Mouse (Mus musculus) lung, postnatal 0 days (tissue): ENCODE measurements at regions not wholly inside any gene's neighbourhood (a gene's known extent, or its start where the extent isn't known, plus 50 kb on each side); places are given as distances from the start of the nearest gene placed in this dataset.
A peak's percentile ranks its signal among the peaks of the same experiment; 100 is the strongest.

Source experiments
- ATAC-seq: fragments of 200-750 bp; cut with Nextera tagmentation; 2 replicates; pipeline ENCODE4 v1.8.0; 2017; ENCODE audit warnings: moderate library complexity
- DNase-seq: peaks from one replicate; pipeline ENCODE4 v3.0.0-alpha.2; 2016; ENCODE audit warnings: low spot score
- H3K27ac ChIP-seq: fragments of 300-500 bp; sonication (generic); 2 replicates; pipeline ENCODE4 v1.5.1; 2014; ENCODE audit warnings: antibody characterized with exemption, mild to moderate bottlenecking, low read length, mixed read lengths
- H3K27me3 ChIP-seq: fragments of 300-500 bp; sonication (generic); replicated peaks from 2 replicates; pipeline ENCODE4 v1.6.1; 2014; ENCODE audit warnings: low read length, mixed read lengths; ENCODE audit not compliant: insufficient read depth
- H3K36me3 ChIP-seq: fragments of 300-500 bp; sonication (generic); 2 replicates; pipeline ENCODE4 v1.6.1; 2014; ENCODE audit warnings: low read length, mixed read lengths; ENCODE audit not compliant: insufficient read depth
- H3K4me1 ChIP-seq: fragments of 300-500 bp; sonication (generic); 2 replicates; pipeline ENCODE4 v1.6.1; 2014; ENCODE audit warnings: antibody characterized with exemption, low read depth, low read length, mixed read lengths; ENCODE audit not compliant: insufficient read depth
- H3K4me2 ChIP-seq: fragments of 300-500 bp; sonication (generic); replicated peaks from 2 replicates; pipeline ENCODE4 v1.6.1; 2014; ENCODE audit warnings: low read depth, mild to moderate bottlenecking, low read length, moderate library complexity, mixed read lengths
- H3K4me3 ChIP-seq: fragments of 300-500 bp; sonication (generic); 2 replicates; pipeline ENCODE4 v1.5.1; 2014; ENCODE audit warnings: low read depth, low read length
- H3K9ac ChIP-seq: fragments of 300-500 bp; sonication (generic); replicated peaks from 2 replicates; pipeline ENCODE4 v1.6.1; 2014; ENCODE audit warnings: low read depth, mild to moderate bottlenecking
- H3K9me3 ChIP-seq: fragments of 300-500 bp; sonication (generic); 2 replicates; pipeline ENCODE4 v1.6.1; 2016; ENCODE audit warnings: low read length, mixed read lengths
- CTCF ChIP-seq: IDR thresholded peaks from 2 replicates; pipeline ENCODE4 v1.5.1; 2016; ENCODE audit warnings: antibody characterized with exemption, mild to moderate bottlenecking
- EP300 ChIP-seq: IDR thresholded peaks from 2 replicates; pipeline ENCODE4 v1.6.1; 2016; ENCODE audit warnings: antibody characterized with exemption, mild to moderate bottlenecking, control low read depth
- whole genome bisulfite sequencing: fragments of 180-500 bp; shearing (Covaris S2); extraction: QIAGEN DNeasy Blood & Tissue Kit; methylation state at CpG from one replicate; pipeline ENCODE4 v1.1.7; 2014; 5-methylcytosine and 5-hydroxymethylcytosine counted together

- Histone ChIP-seq H3K4me2 (no peak overlapping the region), H3K9ac (no peak overlapping the region), H3K27ac (no peak overlapping the region), H3K36me3 (no peaks in the 10 kb centered on the region), H3K4me1 (peaks cover 5% of the 10 kb centered on the region; the same call in 1 of the 2 replicates), H3K27me3 (no peaks in the 10 kb centered on the region), H3K9me3 (no peaks in the 10 kb centered on the region), H3K4me3 (no peak overlapping the region)
- ATAC-seq (no peak), DNase-seq (no peak)
- 94% methylated on average over 7 of the region's 7 CpGs for WGBS
- no peak for TF ChIP-seq CTCF
- no peak for TF ChIP-seq EP300
These were observed 62.5 kb downstream of the Hoxa1 start for GRCm38 (mm10) chr6:52095575-52095974.

DNA sequence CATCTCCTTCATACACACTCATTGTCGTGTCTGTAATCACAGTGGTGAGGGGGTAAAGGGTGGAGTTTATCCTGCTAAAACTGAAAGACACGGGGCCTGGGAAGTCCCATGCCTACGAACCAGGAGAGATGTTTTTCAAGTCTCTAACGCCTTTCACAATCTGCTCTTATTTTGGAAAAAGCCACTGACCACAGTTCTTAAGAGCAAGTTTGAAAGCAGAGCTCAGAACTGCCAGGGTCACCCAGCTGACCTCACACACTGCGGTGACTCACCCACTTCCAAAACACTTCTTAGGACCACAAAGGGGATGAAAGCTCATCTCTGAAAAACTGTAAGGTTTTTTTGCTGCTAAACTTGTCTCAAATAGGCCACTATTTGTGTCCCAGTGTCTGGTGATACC is 66.7 kb downstream of the Hoxa1 start:
- peak; percentile 67; the same call in 1 of the 2 replicates for ATAC-seq
- H3K27me3 ChIP-seq: no peaks in the 10 kb centered on the region
- H3K27ac ChIP-seq: no peak overlapping the region
- no peak overlapping the region for H3K4me3 ChIP-seq
- H3K4me1 ChIP-seq: peaks cover 5% of the 10 kb centered on the region; the same call in 1 of the 2 replicates
- H3K9ac ChIP-seq: no peak overlapping the region
- no peak for TF ChIP-seq CTCF
- no peak for TF ChIP-seq EP300
- 18% methylated on average over 5 of the region's 5 CpGs for WGBS
- DNase-seq: peak; percentile 74
- no peaks in the 10 kb centered on the region for H3K9me3 ChIP-seq
- H3K36me3 ChIP-seq: no peaks in the 10 kb centered on the region
- no peak overlapping the region for H3K4me2 ChIP-seq

DNA sequence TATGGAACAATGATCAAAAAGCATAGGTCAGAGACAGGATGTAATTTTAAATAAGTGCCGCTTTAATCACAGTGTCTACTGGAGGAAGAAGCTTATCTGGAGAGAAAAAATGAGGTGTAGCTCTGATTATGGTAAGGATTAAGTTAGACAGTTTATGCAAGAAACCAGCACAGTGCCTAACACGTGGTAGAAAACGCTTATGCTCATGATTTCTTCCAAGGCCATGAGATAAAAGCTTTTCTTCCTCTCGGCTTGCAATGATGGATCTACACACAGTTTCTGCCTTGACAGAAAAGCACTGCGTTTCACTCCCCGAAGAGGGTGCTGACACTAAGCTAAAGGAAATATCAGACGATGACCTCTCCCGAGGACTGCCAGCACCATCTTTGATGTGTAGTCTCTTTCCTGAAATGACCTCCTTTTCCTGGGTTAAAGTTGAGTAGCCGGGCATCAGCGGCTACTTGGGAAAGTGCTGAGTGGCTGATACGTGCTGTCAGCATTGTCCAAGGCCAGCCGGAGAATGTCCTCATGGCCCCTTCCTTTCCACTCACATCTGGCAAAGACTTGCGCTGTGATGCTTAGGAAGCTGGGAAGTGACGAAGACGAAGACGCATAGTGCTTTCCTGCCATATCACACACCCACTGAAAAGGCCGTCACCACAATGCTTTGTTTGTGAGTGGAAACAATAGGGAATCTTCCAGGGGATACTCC is 72.0 kb downstream of the Hoxa1 start:
- DNase-seq: peak; percentile 91
- peaks cover 2% of the 10 kb centered on the region; the same call in 1 of the 2 replicates for H3K4me1 ChIP-seq
- H3K36me3 ChIP-seq: no peaks in the 10 kb centered on the region
- no peak overlapping the region for H3K27ac ChIP-seq
- peak; percentile 50 for TF ChIP-seq CTCF
- peak; percentile 19; the same call in 1 of the 2 replicates for TF ChIP-seq EP300
- ATAC-seq: peak; percentile 96
- 32% methylated on average over 17 of the region's 17 CpGs for WGBS
- no peaks in the 10 kb centered on the region for H3K9me3 ChIP-seq
- no peaks in the 10 kb centered on the region for H3K27me3 ChIP-seq
- H3K4me3 ChIP-seq: no peak overlapping the region
- H3K9ac ChIP-seq: no peak overlapping the region
- H3K4me2 ChIP-seq: no peak overlapping the region

- Histone ChIP-seq H3K27me3 (no peaks in the 10 kb centered on the region), H3K27ac (no peak overlapping the region), H3K4me3 (no peak overlapping the region), H3K36me3 (no peaks in the 10 kb centered on the region), H3K9me3 (no peaks in the 10 kb centered on the region), H3K9ac (no peak overlapping the region), H3K4me2 (no peak overlapping the region), H3K4me1 (no peaks in the 10 kb centered on the region)
- DNase-seq: no peak
- no peak for ATAC-seq
- TF ChIP-seq EP300 (no peak), CTCF (no peak)
- WGBS: 85% methylated on average over 2 of the region's 2 CpGs
These were observed 72.3 kb upstream of the Skap2 start for GRCm38 (mm10) chr6:52084622-52085021.

DNA sequence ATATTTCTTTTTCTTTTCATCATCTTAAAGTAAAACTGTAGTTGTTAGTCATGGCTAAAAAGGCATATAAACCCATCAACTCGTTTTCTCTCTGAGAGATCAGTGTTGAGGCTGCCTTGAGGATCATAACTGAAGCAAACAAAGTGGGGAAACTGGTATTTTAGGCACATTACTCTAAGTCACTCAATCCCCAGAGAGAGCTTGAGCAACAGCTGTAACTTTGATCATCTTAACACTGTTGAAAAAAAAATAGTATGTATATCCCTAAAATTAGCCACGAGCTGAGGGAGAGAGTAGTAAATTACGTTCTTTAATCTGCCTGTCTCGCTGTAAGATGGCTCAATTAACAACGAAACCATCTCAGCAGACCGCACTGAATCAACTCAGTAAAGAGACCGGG is 67.2 kb upstream of the Skap2 start:
- TF ChIP-seq EP300: no peak
- no peak for TF ChIP-seq CTCF
- Histone ChIP-seq H3K4me3 (no peak overlapping the region), H3K27ac (no peak overlapping the region), H3K9ac (no peak overlapping the region), H3K4me2 (no peak overlapping the region), H3K4me1 (no peaks in the 10 kb centered on the region), H3K27me3 (no peaks in the 10 kb centered on the region), H3K9me3 (no peaks in the 10 kb centered on the region), H3K36me3 (no peaks in the 10 kb centered on the region)
- ATAC-seq (no peak), DNase-seq (peak; percentile 47)
- WGBS: 27% methylated on average over 7 of the region's 7 CpGs

DNA sequence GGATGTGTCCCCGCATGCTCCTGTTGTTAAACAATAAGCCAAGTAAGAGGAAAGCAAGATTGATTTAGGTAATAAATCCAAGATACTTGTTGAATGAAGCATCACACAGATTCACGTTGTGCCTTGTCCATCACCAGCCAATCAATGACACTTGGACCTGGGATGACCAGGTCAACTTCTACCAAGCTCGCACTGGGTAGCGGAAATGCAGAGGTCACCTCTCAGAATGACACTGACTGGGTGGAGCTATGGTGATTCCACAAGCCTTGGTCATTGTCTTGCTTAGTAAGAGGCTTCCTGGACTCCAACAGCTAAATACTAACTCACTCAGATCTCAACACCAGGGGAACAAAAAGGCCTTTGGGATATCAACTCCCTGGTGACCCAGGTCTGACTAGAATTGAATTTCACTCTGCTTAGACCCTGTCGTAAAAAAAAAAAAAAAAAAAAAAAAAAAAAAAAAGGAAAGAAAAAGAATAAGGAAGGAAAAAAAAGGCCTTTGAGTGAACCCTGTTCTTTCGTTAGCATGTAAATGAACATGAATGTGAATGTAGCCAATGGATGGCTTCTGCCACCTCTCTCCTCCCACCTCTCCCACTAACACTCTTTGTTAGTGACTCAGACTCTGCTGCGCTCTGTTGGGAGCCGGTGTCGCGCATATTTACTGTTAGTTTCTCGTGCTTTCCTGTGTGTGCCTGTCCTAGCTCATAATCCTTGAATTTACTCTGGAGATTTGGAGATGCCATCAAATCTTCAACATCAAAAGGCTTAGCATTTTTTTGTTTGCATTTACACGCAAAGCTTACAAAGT is 66.4 kb upstream of the Skap2 start:
- ATAC-seq (no peak), DNase-seq (no peak)
- Histone ChIP-seq H3K4me2 (no peak overlapping the region), H3K36me3 (no peaks in the 10 kb centered on the region), H3K4me1 (no peaks in the 10 kb centered on the region), H3K27me3 (no peaks in the 10 kb centered on the region), H3K9ac (no peak overlapping the region), H3K9me3 (no peaks in the 10 kb centered on the region), H3K4me3 (no peak overlapping the region), H3K27ac (no peak overlapping the region)
- TF ChIP-seq EP300: no peak
- no peak for TF ChIP-seq CTCF
- 47% methylated on average over 12 of the region's 12 CpGs for WGBS
